Mouse (Mus musculus) limb, embryonic 15.5 days (tissue): Measurements from ENCODE around the gene Pola2. TPM values are rescaled to one million over a fixed set of nuclear protein-coding genes. Genes with fewer than 3 reads are reported as not detected.

Source experiments
- ATAC-seq: fragments of 200-750 bp; cut with Nextera tagmentation; 2 replicates; pipeline ENCODE4 v1.8.0; 2017; ENCODE audit warnings: low read depth, moderate TSS enrichment; ENCODE audit not compliant: insufficient number of reproducible peaks, low FRiP score, low TSS enrichment
- H3K27ac ChIP-seq: fragments of 300-500 bp; sonication (generic); 2 replicates; pipeline ENCODE4 v1.5.1; 2015; ENCODE audit warnings: moderate library complexity, mild to moderate bottlenecking, inconsistent platforms
- H3K27me3 ChIP-seq: fragments of 300-500 bp; sonication (generic); 2 replicates; pipeline ENCODE4 v1.6.1; 2015; ENCODE audit warnings: inconsistent platforms
- H3K36me3 ChIP-seq: fragments of 300-500 bp; sonication (generic); 2 replicates; pipeline ENCODE4 v1.6.1; 2015; ENCODE audit warnings: inconsistent platforms
- H3K4me1 ChIP-seq: fragments of 300-500 bp; sonication (generic); 2 replicates; pipeline ENCODE4 v1.6.1; 2015; ENCODE audit warnings: inconsistent platforms
- H3K4me2 ChIP-seq: fragments of 300-500 bp; sonication (generic); 2 replicates; pipeline ENCODE4 v1.6.1; 2015; ENCODE audit warnings: mild to moderate bottlenecking, inconsistent platforms
- H3K4me3 ChIP-seq: fragments of 300-500 bp; sonication (generic); 2 replicates; pipeline ENCODE4 v1.5.1; 2015; ENCODE audit warnings: mild to moderate bottlenecking, inconsistent platforms
- H3K9ac ChIP-seq: fragments of 300-500 bp; sonication (generic); 2 replicates; pipeline ENCODE4 v1.6.1; 2015; ENCODE audit warnings: inconsistent platforms
- H3K9me3 ChIP-seq: fragments of 300-500 bp; sonication (generic); 2 replicates; pipeline ENCODE4 v1.6.1; 2016; ENCODE audit warnings: inconsistent platforms
- whole genome bisulfite sequencing: fragments of 180-500 bp; shearing (Covaris S2); methylation state at CpG from one replicate; pipeline ENCODE4 v1.1.7; 2015; 5-methylcytosine and 5-hydroxymethylcytosine counted together
- polyA plus RNA-seq: library from polyadenylated mRNA; unstranded; fragments of >200 nt; fragmentation: Nextera tagmentation; extraction: Ambion mirVana; gene quantifications from 2 replicates; pipeline ENCODE4 v1.2.1, GENCODE M21; 2015

Pola2 gene
- polyA plus RNA-seq, 1 experiment from 2014 or later: 56.9 TPM

DNA sequence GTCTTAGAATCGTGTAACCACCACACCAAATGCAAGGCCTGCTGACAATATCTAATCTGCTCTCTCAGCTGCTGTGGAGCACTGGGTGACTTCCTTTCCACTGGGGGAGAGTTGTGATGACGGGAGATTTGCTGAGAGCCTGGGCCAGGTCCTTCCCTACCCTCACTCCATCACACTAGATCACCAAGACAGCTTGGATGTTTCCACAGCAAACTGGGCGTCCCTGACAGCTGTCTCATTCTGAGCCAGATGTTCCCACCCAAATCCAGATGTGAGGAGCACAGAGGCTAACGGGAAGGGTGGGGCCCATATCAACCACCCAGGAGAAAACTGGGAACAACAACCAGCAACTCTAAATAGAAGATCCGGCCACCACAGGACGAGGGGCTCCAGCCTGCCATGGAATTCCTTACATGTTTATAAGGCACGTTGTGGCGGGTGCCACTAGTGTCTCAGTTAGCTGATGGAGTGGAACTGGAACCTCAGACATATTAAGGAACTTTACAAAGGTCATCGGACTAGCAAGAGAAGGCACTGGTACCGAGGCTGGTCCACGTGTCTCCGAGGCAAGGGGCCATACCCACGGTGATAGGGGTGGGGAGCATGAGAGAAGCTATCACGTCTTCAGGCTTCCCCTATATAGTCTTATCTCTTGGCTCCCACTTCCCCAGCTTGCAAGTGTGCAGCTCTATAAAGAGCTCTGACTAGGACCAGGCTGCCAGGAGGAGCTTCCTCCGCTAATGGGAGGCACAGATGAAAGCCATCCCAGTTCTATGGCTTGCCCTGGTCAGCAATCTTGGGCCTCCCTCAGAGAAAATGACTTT is 41.7 kb downstream of the Pola2 start:
- H3K27me3 ChIP-seq: peaks cover 4% of the 10 kb centered on the region; the same call in 1 of the 2 replicates
- peaks cover 12% of the 10 kb centered on the region for H3K36me3 ChIP-seq
- peak overlapping the region; percentile 29; the same call in 1 of the 2 replicates for H3K4me2 ChIP-seq
- 61% methylated on average over 15 of the region's 15 CpGs for WGBS
- no peak overlapping the region for H3K9ac ChIP-seq
- peak overlapping the region; percentile 0; the same call in 1 of the 2 replicates for H3K4me3 ChIP-seq
- H3K9me3 ChIP-seq: no peaks in the 10 kb centered on the region
- ATAC-seq: no peak
- H3K27ac ChIP-seq: peak overlapping the region; percentile 18; the same call in 1 of the 2 replicates
- H3K4me1 ChIP-seq: peaks cover 25% of the 10 kb centered on the region

DNA sequence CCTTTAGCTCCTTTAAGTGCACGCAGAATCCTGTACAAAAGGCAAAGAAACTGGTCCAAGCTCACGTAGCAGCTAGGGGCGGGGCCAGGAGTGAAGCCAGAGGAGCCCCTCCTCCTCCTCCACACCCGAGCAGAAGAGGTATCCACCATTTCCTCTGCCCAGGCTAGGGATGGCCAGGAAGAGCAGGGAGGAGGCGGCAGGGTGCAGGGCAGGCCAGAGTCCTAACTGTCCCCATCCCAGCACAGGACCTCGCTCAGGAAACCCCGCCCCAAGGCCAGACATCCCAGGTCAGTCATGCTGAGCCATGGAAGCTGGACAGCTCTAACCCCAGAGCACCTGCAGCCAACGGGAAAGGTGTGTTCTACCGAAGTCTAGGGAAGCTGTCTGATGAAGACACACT is 42.3 kb downstream of the Pola2 start:
- Histone ChIP-seq H3K9me3 (no peaks in the 10 kb centered on the region), H3K9ac (no peak overlapping the region), H3K36me3 (peaks cover 18% of the 10 kb centered on the region), H3K4me1 (peaks cover 25% of the 10 kb centered on the region), H3K4me2 (peak overlapping the region; percentile 29; the same call in 1 of the 2 replicates), H3K27ac (0 out of 2 replicates have a peak overlapping the region, but pooled peaks have one; percentile 18), H3K4me3 (0 out of 2 replicates have a peak overlapping the region, but pooled peaks have one; percentile 0), H3K27me3 (peaks cover 4% of the 10 kb centered on the region; the same call in 1 of the 2 replicates)
- no peak for ATAC-seq
- 21% methylated on average over 9 of the region's 9 CpGs for WGBS

DNA sequence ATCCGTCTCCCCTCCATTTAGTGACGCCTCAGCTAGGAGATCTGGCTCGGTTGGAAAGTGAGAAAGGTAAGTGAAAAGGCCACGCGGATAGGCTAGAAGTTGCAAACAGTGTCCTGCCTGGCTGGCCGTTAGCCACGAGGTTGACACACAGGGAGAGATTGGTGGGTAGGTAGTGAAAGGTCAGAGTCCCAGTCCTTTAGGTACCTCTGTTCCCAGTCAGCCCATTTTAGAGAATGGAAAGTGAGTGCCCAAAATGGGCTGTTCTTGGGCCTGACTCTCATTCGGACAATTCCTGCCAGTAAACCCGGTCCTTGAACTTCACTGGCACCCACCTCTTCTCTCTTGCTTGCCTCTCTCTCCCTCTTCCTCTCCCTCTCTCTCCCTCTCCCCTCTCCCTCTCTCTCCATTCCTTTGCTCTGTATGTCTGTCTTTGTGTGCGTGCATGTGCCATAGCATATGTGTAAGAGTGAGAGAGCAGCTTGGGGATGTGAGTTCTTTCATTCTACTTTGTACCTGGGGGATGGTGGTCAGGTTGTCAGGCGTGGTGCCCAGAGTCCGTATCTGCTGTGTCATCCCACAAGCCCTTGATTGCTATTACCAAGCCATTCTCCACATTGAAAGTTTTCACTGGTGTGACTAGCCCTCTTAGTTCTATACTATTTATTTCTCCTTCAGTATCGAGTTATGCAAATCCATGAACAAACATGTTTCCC is 50.8 kb downstream of the Pola2 start, which contains the start of gene Dpf2:
Gene Dpf2, minus strand, starts transcription at position 4 of the 713 bp plus-strand sequence.
- H3K4me1 ChIP-seq: peaks cover 26% of the 10 kb centered on the region
- H3K36me3 ChIP-seq: peaks cover 25% of the 10 kb centered on the region
- ATAC-seq: no peak
- peak within 1 kb of the TSS; percentile 93 for H3K27ac ChIP-seq
- no peaks in the 10 kb centered on the region for H3K9me3 ChIP-seq
- peak within 1 kb of the TSS; percentile 93 for H3K4me3 ChIP-seq
- no peaks in the 10 kb centered on the region for H3K27me3 ChIP-seq
- peak within 1 kb of the TSS; percentile 72 for H3K4me2 ChIP-seq
- 23% methylated on average over 13 of the region's 13 CpGs for WGBS
- H3K9ac ChIP-seq: peak within 1 kb of the TSS; percentile 98

DNA sequence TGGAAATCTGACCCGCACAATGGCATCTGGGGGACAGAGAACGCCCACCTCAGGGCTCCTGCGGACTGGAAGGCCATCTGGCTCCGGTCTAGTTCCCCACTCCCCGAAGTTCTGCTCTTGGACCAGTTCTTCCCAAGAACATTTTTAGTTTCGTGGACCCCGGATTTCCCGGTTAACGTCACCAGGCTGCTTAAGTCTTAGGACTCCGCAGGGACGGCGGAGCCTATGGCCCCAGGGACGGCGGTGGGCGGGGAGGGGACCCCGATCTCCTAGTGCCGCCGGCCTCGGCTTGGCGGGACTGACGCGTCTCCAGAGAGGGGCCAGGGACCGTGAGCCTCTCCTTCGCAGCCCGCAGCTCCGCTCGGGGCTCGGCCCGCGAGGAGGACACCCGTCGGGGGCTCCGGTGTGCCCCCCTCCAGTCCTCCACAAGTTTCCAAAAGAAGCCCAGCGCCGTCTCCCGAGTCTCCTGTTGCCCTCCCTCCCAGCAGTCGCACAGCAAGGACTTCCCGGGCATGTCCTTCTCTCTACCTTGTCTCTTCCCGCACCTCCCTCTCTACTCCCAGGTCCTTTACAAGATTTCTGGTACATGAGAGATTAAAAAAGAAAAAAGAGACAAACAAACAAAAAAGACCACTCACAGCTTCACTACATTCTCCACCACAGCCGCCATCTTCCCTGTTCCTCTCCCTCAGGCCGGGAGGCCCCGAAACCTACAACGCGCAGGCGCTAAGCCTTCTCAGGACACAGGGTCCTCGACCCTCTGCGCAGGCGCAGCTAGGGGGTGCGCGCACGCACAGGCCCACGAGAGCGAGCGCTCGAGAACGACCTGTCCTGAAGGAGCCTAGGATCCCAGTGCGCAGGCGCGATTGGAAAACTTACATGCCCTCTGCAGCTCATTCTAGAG is 51.6 kb downstream of the Pola2 start:
- Histone ChIP-seq H3K36me3 (peaks cover 20% of the 10 kb centered on the region), H3K9ac (peak overlapping the region; percentile 98), H3K9me3 (no peaks in the 10 kb centered on the region), H3K27me3 (no peaks in the 10 kb centered on the region), H3K27ac (peak overlapping the region; percentile 93), H3K4me1 (peaks cover 28% of the 10 kb centered on the region), H3K4me3 (peak overlapping the region; percentile 93), H3K4me2 (peak overlapping the region; percentile 72)
- peak; percentile 93 for ATAC-seq
- under 1% methylated on average over 59 of the region's 59 CpGs for WGBS

DNA sequence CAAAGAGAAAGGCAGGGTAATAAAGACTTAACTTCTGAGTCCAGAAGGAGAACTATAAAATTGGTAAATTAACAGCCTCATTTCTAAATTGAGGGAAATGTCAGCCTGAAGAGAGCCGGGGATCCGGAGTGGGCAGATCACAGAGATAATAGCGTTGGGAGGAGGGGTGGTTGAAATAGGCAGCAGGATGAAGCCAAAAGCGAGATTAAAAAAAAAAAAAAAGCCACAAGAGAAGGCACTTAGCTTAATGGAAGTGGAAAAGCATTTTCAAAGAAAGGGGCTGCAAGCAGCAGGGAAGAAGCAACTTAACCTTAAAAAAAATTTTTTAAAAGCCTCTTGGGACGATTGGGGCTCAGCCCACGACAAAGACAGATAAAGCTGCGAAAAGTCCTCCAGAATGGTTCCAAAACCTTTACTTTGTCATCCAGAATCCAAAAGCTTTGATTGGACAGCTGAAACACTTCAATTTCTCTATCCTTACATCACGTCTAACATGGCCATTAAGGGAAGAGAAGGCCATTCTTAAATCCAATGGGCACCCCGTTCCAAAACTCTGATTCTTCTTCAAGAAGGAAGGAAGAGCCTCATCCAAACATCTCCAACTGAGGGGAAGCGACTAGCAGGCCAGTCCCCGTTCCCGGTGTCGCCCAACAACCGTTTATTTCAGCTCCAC is 52.4 kb downstream of the Pola2 start:
- peak overlapping the region; percentile 93 for H3K27ac ChIP-seq
- H3K9me3 ChIP-seq: no peaks in the 10 kb centered on the region
- H3K4me1 ChIP-seq: peaks cover 29% of the 10 kb centered on the region
- no peak for ATAC-seq
- H3K4me2 ChIP-seq: peak overlapping the region; percentile 72
- peaks cover 18% of the 10 kb centered on the region for H3K36me3 ChIP-seq
- no peaks in the 10 kb centered on the region for H3K27me3 ChIP-seq
- peak overlapping the region; percentile 93 for H3K4me3 ChIP-seq
- H3K9ac ChIP-seq: peak overlapping the region; percentile 98
- WGBS: 4% methylated on average over 14 of the region's 14 CpGs

DNA sequence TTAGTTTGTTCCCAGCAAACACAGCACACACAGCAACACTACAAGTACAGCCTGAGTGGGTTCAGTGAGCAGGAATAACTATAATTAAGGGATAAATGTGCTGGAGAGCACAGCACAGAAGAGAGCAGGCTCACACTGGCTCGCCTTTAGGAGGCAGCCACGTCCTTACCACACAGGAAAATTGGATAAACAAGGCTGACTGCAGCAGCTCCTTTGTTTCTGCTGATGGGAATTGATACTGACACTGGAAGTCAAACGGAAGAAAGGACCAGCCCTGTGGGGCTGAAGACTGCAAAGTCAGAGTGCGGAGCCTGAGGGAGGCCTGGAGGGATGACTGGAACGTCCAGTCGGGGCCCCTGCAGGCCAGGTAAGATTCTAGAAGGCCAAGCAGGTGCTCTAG is 53.8 kb downstream of the Pola2 start:
- H3K27me3 ChIP-seq: no peaks in the 10 kb centered on the region
- no peak overlapping the region for H3K27ac ChIP-seq
- H3K9ac ChIP-seq: no peak overlapping the region
- H3K4me2 ChIP-seq: peak overlapping the region; percentile 25; the same call in 1 of the 2 replicates
- H3K36me3 ChIP-seq: peaks cover 27% of the 10 kb centered on the region
- peaks cover 29% of the 10 kb centered on the region for H3K4me1 ChIP-seq
- ATAC-seq: no peak
- no peaks in the 10 kb centered on the region for H3K9me3 ChIP-seq
- H3K4me3 ChIP-seq: no peak overlapping the region; the same call in 1 of the 2 replicates
- 78% methylated on average over 6 of the region's 6 CpGs for whole genome bisulfite sequencing

DNA sequence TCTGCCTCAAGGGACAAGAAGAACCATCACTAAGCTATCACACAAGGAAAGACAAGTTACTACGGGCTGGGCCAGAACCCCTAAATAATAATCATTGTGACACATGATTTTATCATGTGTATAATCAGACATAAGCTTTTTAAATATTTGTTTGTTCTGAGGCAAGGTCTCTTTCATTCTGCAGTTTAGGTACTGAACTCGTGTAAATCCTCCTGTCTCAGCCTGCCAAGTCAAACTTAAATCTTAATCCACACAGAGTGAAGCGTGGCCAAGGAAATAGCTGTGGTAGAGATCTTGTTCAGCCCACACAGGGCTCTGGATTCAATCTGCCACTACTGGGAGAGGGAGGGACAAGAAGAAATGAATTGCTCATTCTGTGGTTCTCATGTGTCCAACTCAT is 56.7 kb downstream of the Pola2 start:
- peaks cover 54% of the 10 kb centered on the region for H3K36me3 ChIP-seq

DNA sequence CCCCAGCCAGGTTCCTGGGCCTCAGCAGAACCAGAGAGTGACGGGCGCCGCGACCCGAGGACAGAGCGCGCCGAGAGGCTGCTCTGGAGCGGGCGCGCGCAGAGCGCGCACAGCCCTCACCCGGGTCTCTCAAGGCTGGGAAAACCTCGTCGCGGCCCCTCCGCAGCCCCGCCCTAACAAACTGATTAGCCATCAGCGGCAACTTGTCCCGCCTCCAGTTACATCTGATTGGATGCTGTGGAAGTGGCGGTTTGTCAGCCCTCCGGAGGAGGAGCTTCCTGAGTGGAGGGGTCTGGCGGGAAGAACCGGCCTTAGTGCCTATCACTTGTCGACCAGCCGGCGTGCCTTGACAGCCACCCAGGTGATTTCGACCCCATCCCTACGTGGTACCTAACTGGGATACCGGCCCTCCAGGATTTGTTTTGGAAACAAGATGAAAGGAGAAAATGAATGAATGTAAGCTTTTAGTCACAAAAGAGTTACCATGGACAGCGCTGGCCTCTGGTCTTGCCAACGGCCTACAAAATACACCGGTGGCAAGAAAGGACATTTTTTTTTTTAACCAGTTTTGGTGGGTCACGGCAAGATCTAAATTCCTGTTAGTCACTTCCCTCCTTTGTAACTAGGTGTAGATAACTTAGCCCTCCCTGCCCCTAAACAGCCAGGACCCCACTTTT is 69.9 kb downstream of the Pola2 start, which contains the start of gene Tigd3:
Gene Tigd3, minus strand, starts transcription at position 148 of the 677 bp plus-strand sequence.
- peak within 1 kb of the TSS; percentile 85 for H3K4me2 ChIP-seq
- 2% methylated on average over 36 of the region's 36 CpGs for WGBS
- H3K27ac ChIP-seq: peak within 1 kb of the TSS; percentile 38; the same call in 1 of the 2 replicates

More for the DNA sequence above, 56.7 kb downstream of the Pola2 start:
- no peak for ATAC-seq
- 70% methylated on average over 3 of the region's 3 CpGs for WGBS
- peaks cover 21% of the 10 kb centered on the region for H3K4me1 ChIP-seq
- no peak overlapping the region for H3K4me3 ChIP-seq
- no peak overlapping the region for H3K9ac ChIP-seq
- no peak overlapping the region for H3K27ac ChIP-seq
- H3K27me3 ChIP-seq: no peaks in the 10 kb centered on the region
- H3K4me2 ChIP-seq: no peak overlapping the region
- no peaks in the 10 kb centered on the region for H3K9me3 ChIP-seq

DNA sequence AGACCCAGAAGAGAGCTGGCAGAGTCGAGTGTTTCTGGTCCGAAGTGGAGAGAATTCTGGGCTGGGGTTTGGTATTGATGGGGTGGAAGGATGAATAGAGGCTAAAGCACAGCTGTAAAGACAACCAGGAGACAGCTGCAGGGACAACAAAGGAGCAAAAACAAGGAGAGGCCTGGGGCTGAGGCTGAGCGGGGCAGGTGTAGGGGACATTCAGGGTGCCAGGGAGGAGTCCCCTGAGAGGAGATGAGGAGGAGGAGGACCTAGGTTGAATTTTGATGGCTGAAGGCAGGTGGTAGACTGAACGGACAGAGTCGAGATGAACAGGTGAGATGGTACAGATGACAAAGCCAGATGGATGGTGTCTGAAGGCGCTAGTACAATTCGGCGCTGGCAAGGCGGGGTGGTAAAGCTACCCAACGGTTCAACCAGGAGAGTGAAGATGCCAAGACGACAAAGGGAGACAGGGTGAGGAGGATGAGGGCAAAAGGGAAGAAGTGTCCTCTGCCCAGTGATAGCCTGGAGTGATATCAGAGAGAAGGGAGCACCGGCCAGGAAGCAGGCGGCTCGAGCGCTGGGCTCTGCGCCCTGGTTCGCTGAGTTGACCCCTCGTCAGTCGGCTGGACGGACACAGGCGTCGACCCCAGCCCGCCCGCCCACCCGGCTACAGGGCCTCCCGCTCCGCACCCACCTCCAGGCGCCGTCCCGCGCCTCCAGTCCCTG is 70.6 kb downstream of the Pola2 start:
- 0 out of 2 replicates have a peak, but pooled peaks have one; percentile 9 for ATAC-seq
- 20% methylated on average over 15 of the region's 31 CpGs for WGBS
- H3K27ac ChIP-seq: peak overlapping the region; percentile 38; the same call in 1 of the 2 replicates
- peak overlapping the region; percentile 56 for H3K4me3 ChIP-seq
- H3K9ac ChIP-seq: peak overlapping the region; percentile 69
- H3K9me3 ChIP-seq: no peaks in the 10 kb centered on the region
- no peaks in the 10 kb centered on the region for H3K27me3 ChIP-seq
- H3K36me3 ChIP-seq: peaks cover 32% of the 10 kb centered on the region
- H3K4me1 ChIP-seq: peaks cover 19% of the 10 kb centered on the region
- peak overlapping the region; percentile 85 for H3K4me2 ChIP-seq

More for the DNA sequence above, 69.9 kb downstream of the Pola2 start, which contains the start of gene Tigd3:
- peak within 1 kb of the TSS; percentile 56 for H3K4me3 ChIP-seq
- peaks cover 36% of the 10 kb centered on the region for H3K36me3 ChIP-seq
- ATAC-seq: peak; percentile 95
- H3K9ac ChIP-seq: peak within 1 kb of the TSS; percentile 69
- H3K4me1 ChIP-seq: peaks cover 19% of the 10 kb centered on the region
- no peaks in the 10 kb centered on the region for H3K27me3 ChIP-seq
- H3K9me3 ChIP-seq: no peaks in the 10 kb centered on the region

DNA sequence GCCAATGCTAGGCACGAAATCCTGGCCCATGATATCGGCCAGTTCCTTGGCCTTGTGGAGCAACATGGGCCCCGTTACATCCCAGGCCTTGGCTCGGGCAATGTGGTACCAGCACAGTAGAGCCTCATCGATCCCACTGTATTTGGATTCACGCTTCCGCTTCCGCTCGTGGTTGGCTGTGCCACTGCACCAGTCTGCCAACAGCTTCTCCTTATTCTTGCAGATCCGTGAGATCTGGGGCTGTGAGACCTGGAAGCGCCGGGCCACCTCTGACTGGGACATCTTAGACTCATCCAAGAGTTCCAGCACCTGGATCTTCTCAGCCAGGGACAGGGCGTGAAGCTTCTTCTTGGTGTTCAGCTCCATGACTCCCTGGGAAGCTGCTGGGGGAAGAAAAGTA is 71.3 kb downstream of the Pola2 start:
- 96% methylated on average over 13 of the region's 13 CpGs for WGBS
- no peak for ATAC-seq
- H3K27me3 ChIP-seq: no peaks in the 10 kb centered on the region
- H3K4me1 ChIP-seq: peaks cover 19% of the 10 kb centered on the region
- H3K4me3 ChIP-seq: no peak overlapping the region
- no peaks in the 10 kb centered on the region for H3K9me3 ChIP-seq
- peaks cover 28% of the 10 kb centered on the region for H3K36me3 ChIP-seq
- no peak overlapping the region for H3K27ac ChIP-seq
- H3K4me2 ChIP-seq: peak overlapping the region; percentile 85; the same call in 1 of the 2 replicates
- no peak overlapping the region for H3K9ac ChIP-seq
